Mouse (Mus musculus) liver, embryonic 14.5 days (tissue): ENCODE results near the gene Txn1. TPM values are rescaled to one million over a fixed set of nuclear protein-coding genes. Genes with fewer than 3 reads are reported as not detected.
A peak's percentile ranks its signal among the peaks of the same experiment; 100 is the strongest.

Experiments used
- ATAC-seq: fragments of 200-750 bp; cut with Nextera tagmentation; 2 replicates; pipeline ENCODE4 v1.8.0; 2017; ENCODE audit warnings: moderate number of reproducible peaks, mild to moderate bottlenecking, moderate library complexity; ENCODE audit not compliant: insufficient read depth
- DNase-seq, 3 experiments: peaks; one replicate each; pipeline ENCODE4 v3.0.0-alpha.2; 2012 to 2013; ENCODE audit warnings: low read depth in 3 of 3, low spot score in 3 of 3
- H3K27ac ChIP-seq: fragments of 300-500 bp; sonication (generic); 2 replicates; pipeline ENCODE4 v1.5.1; 2014; ENCODE audit warnings: moderate library complexity, mild to moderate bottlenecking, control low read depth, inconsistent platforms
- H3K27me3 ChIP-seq: fragments of 300-500 bp; sonication (generic); 2 replicates; pipeline ENCODE4 v1.6.1; 2014; ENCODE audit warnings: mild to moderate bottlenecking, low read length, moderate library complexity; ENCODE audit not compliant: control insufficient read depth, insufficient read depth
- H3K36me3 ChIP-seq: fragments of 300-500 bp; sonication (generic); replicated peaks from 2 replicates; pipeline ENCODE4 v1.6.1; 2014; ENCODE audit warnings: low read depth; ENCODE audit not compliant: control insufficient read depth, insufficient read depth
- H3K4me1 ChIP-seq, 2 experiments: fragments of 200-500 bp in 1 of 2; fragments of 300-500 bp in 1 of 2; sonication (generic) in 1 of 2; replicated peaks; 2 replicates each; pipeline ENCODE4 v1.6.1; 2012 to 2014; ENCODE audit warnings: antibody characterized with exemption in 1 of 2, inconsistent platforms in 1 of 2, low read length in 1 of 2; ENCODE audit not compliant: control insufficient read depth in 2 of 2, insufficient read depth in 2 of 2
- H3K4me2 ChIP-seq: fragments of 300-500 bp; sonication (generic); 2 replicates; pipeline ENCODE4 v1.6.1; 2014; ENCODE audit warnings: low read depth, mild to moderate bottlenecking, control low read depth, moderate library complexity
- H3K4me3 ChIP-seq, 2 experiments: fragments of 200-500 bp in 1 of 2; fragments of 300-500 bp in 1 of 2; sonication (generic) in 1 of 2; 2 replicates each; pipeline ENCODE4 v1.5.1; 2012 to 2014; ENCODE audit warnings: low read depth in 2 of 2, low read length in 2 of 2, mild to moderate bottlenecking in 2 of 2, control low read depth in 1 of 2, inconsistent platforms in 1 of 2, moderate library complexity in 1 of 2; ENCODE audit not compliant: insufficient read depth in 1 of 2
- H3K9ac ChIP-seq: fragments of 300-500 bp; sonication (generic); replicated peaks from 2 replicates; pipeline ENCODE4 v1.6.1; 2014; ENCODE audit warnings: mild to moderate bottlenecking, control low read depth, moderate library complexity
- H3K9me3 ChIP-seq: fragments of 300-500 bp; sonication (generic); 2 replicates; pipeline ENCODE4 v1.6.1; 2016; ENCODE audit warnings: low read length, mixed read lengths; ENCODE audit not compliant: control insufficient read depth
- CTCF ChIP-seq: IDR thresholded peaks from 2 replicates; pipeline ENCODE4 v1.5.1; 2016; ENCODE audit warnings: antibody characterized with exemption, low read depth, control low read depth
- EP300 ChIP-seq: IDR thresholded peaks from 2 replicates; pipeline ENCODE4 v1.6.1; 2016; ENCODE audit warnings: antibody characterized with exemption, low read depth
- WGBS: fragments of 180-500 bp; shearing (Covaris S2); extraction: QIAGEN DNeasy Blood & Tissue Kit; methylation state at CpG from one replicate; pipeline ENCODE4 v1.1.7; 2014; ENCODE audit not compliant: insufficient replicate concordance; 5-methylcytosine and 5-hydroxymethylcytosine counted together
- polyA plus RNA-seq, 2 experiments: library from polyadenylated mRNA; depleted of rRNA in 1 of 2; stranded (reverse) in 1 of 2; unstranded in 1 of 2; fragments of >200 nt; fragmentation: Nextera tagmentation in 1 of 2; extraction: Ambion mirVana in 1 of 2; gene quantifications; 2 replicates each; pipeline versions ENCODE4 v1.2.1 to v1.2.3; 2012 to 2014

The Txn1 gene
- polyA plus RNA-seq, 2 experiments, result 165 to 254 TPM

- Histone ChIP-seq H3K27me3 (no peaks in the 10 kb centered on the region), H3K27ac (no peak overlapping the region), H3K36me3 (no peaks in the 10 kb centered on the region), H3K4me2 (no peak overlapping the region), H3K4me1 (no peaks in the 10 kb centered on the region), H3K9me3 (no peaks in the 10 kb centered on the region), H3K9ac (no peak overlapping the region), H3K4me3 (no peak overlapping the region)
- no peak for DNase-seq
- no peak for ATAC-seq
- 6% methylated on average over 5 of the region's 5 CpGs for WGBS
- TF ChIP-seq EP300, result no peak
- peak; percentile 87 for TF ChIP-seq CTCF
Observed at GRCm38 (mm10) chr4:57904211-57904610, 52.0 kb downstream of the Txn1 start.

DNA sequence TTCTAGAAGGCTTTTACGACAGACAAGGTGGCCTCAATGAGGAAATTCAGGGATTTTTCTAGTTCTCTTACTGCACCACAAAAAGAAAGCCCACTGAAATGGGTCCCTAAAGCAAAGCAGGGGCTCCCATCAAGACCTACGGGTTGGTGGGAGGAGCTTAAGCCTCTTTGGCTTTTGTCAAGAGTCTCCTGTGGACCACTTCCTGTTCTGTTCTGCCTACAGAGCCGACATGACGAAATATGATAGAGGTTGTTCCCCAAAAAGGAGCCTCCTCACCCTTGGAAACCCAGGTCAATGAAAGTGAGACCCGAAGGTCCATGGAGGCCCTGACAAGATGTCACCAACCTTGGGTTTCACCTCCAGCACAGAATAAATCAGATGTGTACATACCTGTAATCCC is 53.6 kb downstream of the Txn1 start:
- ATAC-seq (no peak), DNase-seq (no peak)
- Histone ChIP-seq H3K9me3 (no peaks in the 10 kb centered on the region), H3K27me3 (no peaks in the 10 kb centered on the region), H3K27ac (no peak overlapping the region), H3K4me2 (no peak overlapping the region), H3K4me3 (no peak overlapping the region), H3K4me1 (no peaks in the 10 kb centered on the region), H3K9ac (no peak overlapping the region), H3K36me3 (no peaks in the 10 kb centered on the region)
- no peak for TF ChIP-seq EP300
- no peak for TF ChIP-seq CTCF
- WGBS, result 32% methylated on average over 5 of the region's 5 CpGs

GRCm38 (mm10) chr4:57901210-57901609 is 55.0 kb downstream of the Txn1 start:
- no peaks in the 10 kb centered on the region for H3K9me3 ChIP-seq
- ATAC-seq (no peak), DNase-seq (no peak)
- no peak overlapping the region for H3K9ac ChIP-seq
- 5% methylated on average over 4 of the region's 4 CpGs for WGBS
- no peak overlapping the region for H3K4me3 ChIP-seq
- peak; percentile 68 for TF ChIP-seq CTCF
- TF ChIP-seq EP300, result no peak
- H3K36me3 ChIP-seq, result no peaks in the 10 kb centered on the region
- no peak overlapping the region for H3K4me2 ChIP-seq
- no peaks in the 10 kb centered on the region for H3K27me3 ChIP-seq
- no peaks in the 10 kb centered on the region for H3K4me1 ChIP-seq
- no peak overlapping the region for H3K27ac ChIP-seq

- Histone ChIP-seq H3K27ac (no peak overlapping the region), H3K4me1 (no peaks in the 10 kb centered on the region), H3K9me3 (no peaks in the 10 kb centered on the region), H3K4me3 (no peak overlapping the region), H3K4me2 (no peak overlapping the region), H3K36me3 (no peaks in the 10 kb centered on the region), H3K27me3 (no peaks in the 10 kb centered on the region), H3K9ac (no peak overlapping the region)
- WGBS, result 62% methylated on average over 3 of the region's 3 CpGs
- ATAC-seq (no peak), DNase-seq (no peak)
- no peak for TF ChIP-seq EP300
- no peak for TF ChIP-seq CTCF
Observed at GRCm38 (mm10) chr4:57896631-57897030, 59.6 kb downstream of the Txn1 start.

GRCm38 (mm10) chr4:57895902-57896301 is 60.3 kb downstream of the Txn1 start:
- H3K27me3 ChIP-seq, result no peaks in the 10 kb centered on the region
- H3K4me3 ChIP-seq, result no peak overlapping the region
- no peaks in the 10 kb centered on the region for H3K4me1 ChIP-seq
- no peak for DNase-seq
- no peak for ATAC-seq
- WGBS, result 49% methylated on average over 6 of the region's 6 CpGs
- no peaks in the 10 kb centered on the region for H3K36me3 ChIP-seq
- no peaks in the 10 kb centered on the region for H3K9me3 ChIP-seq
- H3K9ac ChIP-seq, result no peak overlapping the region
- H3K27ac ChIP-seq, result no peak overlapping the region
- no peak overlapping the region for H3K4me2 ChIP-seq
- TF ChIP-seq CTCF, result no peak
- no peak for TF ChIP-seq EP300
